7 mouse cellular contexts compared by ENCODE assay signal in genomic region chr16:50363443-50364188, GRCm38 (mm10).
DNase-seq lines count a peak whose midpoint lies in the region; ATAC-seq and TF ChIP-seq lines count a peak whose summit lies in the region.

No protein-coding gene starts in this region.

- peak overlapping the region; percentile 64 for H3K27ac ChIP-seq in CH12.LX (ENCODE audit: insufficient read depth, low read depth)
- peak overlapping the region; percentile 63 for H3K27ac ChIP-seq in embryonic fibroblast, embryonic 13.5 days (ENCODE audit: insufficient read depth, low read length)
- peak overlapping the region; percentile 79 for H3K27ac ChIP-seq in intestine, embryonic 16.5 days (ENCODE audit: low read length)

- TF ChIP-seq POLR2A in CH12.LX (IDR thresholded peaks at IDR 0.05; ENCODE audit: low read depth, low read length), result no peak
- 0 out of 2 replicates have a peak, but pooled peaks have one; percentile 16 for TF ChIP-seq POLR2A in embryonic fibroblast, embryonic 13.5 days (IDR thresholded peaks at IDR 0.05; ENCODE audit: low read depth, low read length)

- H3K9me3 ChIP-seq in CH12.LX (replicated peaks; ENCODE audit: low read length), result no peaks in the 10 kb centered on the region
- H3K9me3 ChIP-seq in intestine, embryonic 16.5 days (ENCODE audit: control insufficient read depth, low read length), result no peaks in the 10 kb centered on the region

- TF ChIP-seq CTCF in CH12.LX (conservative IDR thresholded peaks at IDR 0.05 in 1 of 2, IDR thresholded peaks at IDR 0.05 in 1 of 2; ENCODE audit: low read depth in 2 of 2, low read length in 2 of 2), result no peak
- TF ChIP-seq CTCF in embryonic fibroblast, embryonic 13.5 days (IDR thresholded peaks at IDR 0.05; ENCODE audit: borderline replicate concordance, insufficient read depth, low read length), result no peak

- no peak for DNase-seq in CH12.LX (ENCODE audit: extremely low read depth)
- no peak for DNase-seq in urinary bladder, postnatal 14 days (ENCODE audit: low spot score)
- DNase-seq in gastrocnemius, postnatal 4 days (ENCODE audit: low spot score in 2 of 2), result no peak

- ATAC-seq in CD4-positive, CD25-positive, alpha-beta regulatory T cell, adult 4 months, result peak; percentile 68
- ATAC-seq in intestine, embryonic 16.5 days, result peak; percentile 74
- peak; percentile 53; the same call in 1 of the 2 replicates for ATAC-seq in megakaryocyte, adult 5-6 weeks (ENCODE audit: poor library complexity, severe bottlenecking)

- TF ChIP-seq EP300 in CH12.LX (IDR thresholded peaks at IDR 0.05; ENCODE audit: low read length), result no peak

- peak overlapping the region; percentile 94 for H3K4me2 ChIP-seq in CH12.LX (ENCODE audit: insufficient read depth, low read depth, poor library complexity, severe bottlenecking)
- H3K4me2 ChIP-seq in intestine, embryonic 16.5 days (ENCODE audit: low read depth, low read length), result peak overlapping the region; percentile 51

- dilution Hi-C loops in CH12.LX (cut with MboI; ENCODE audit: extremely low pct_ligation_motif_present, extremely low pct_unique_long_range_greater_than_20kb, low sequenced_read_pairs), result no loop called here

- H3K36me3 ChIP-seq in CH12.LX (replicated peaks in 1 of 2; ENCODE audit: control insufficient read depth in 1 of 2, insufficient read depth in 1 of 2, low read length in 1 of 2), result peaks cover 0 to 8% of the 10 kb centered on the region in 2 experiments
- no peaks in the 10 kb centered on the region for H3K36me3 ChIP-seq in intestine, embryonic 16.5 days (ENCODE audit: control insufficient read depth, insufficient read depth, low read length)

- no peak for TF ChIP-seq RAD21 in CH12.LX (IDR thresholded peaks at IDR 0.05; ENCODE audit: low read depth, low read length)

- WGBS in intestine, embryonic 16.5 days, result 23% methylated on average over 17 of the region's 17 CpGs

- in situ Hi-C loops in CH12.LX (cut with MboI; ENCODE audit: low pct_ligation_motif_present, low pct_unique_long_range_greater_than_20kb, low sequenced_read_pairs), result no loop called here

- peaks cover 18% of the 10 kb centered on the region for H3K79me2 ChIP-seq in CH12.LX (replicated peaks; ENCODE audit: control insufficient read depth, extremely low read depth, insufficient read depth, poor library complexity, severe bottlenecking)

- peaks cover 8 to 55% of the 10 kb centered on the region in 2 experiments for H3K4me1 ChIP-seq in CH12.LX (ENCODE audit: control insufficient read depth in 1 of 2, insufficient read depth in 2 of 2)
- H3K4me1 ChIP-seq in embryonic fibroblast, embryonic 13.5 days (ENCODE audit: control insufficient read depth, insufficient read depth, low read length), result 0 out of 2 replicates have a peak, but pooled peaks cover 2% of the 10 kb centered on the region
- peaks cover 7% of the 10 kb centered on the region for H3K4me1 ChIP-seq in intestine, embryonic 16.5 days (ENCODE audit: control insufficient read depth, insufficient read depth, low read length)

- H3K27me3 ChIP-seq in CH12.LX (replicated peaks), result no peaks in the 10 kb centered on the region
- no peaks in the 10 kb centered on the region for H3K27me3 ChIP-seq in intestine, embryonic 16.5 days (replicated peaks; ENCODE audit: control insufficient read depth, insufficient read depth, low read length)

- peak overlapping the region; percentile 74 for H3K9ac ChIP-seq in CH12.LX (ENCODE audit: insufficient read depth, low read depth)
- H3K9ac ChIP-seq in intestine, embryonic 16.5 days (ENCODE audit: low read depth, low read length), result peak overlapping the region; percentile 37

- H3K4me3 ChIP-seq in CH12.LX (replicated peaks in 1 of 3; ENCODE audit: low read depth in 2 of 3, low read length in 2 of 3, poor library complexity in 1 of 3), result peak overlapping the region; percentile 47 to 68 (median 57)
- H3K4me3 ChIP-seq in embryonic fibroblast, embryonic 13.5 days (ENCODE audit: insufficient read depth, low read length), result peak overlapping the region; percentile 46
- peak overlapping the region; percentile 40 for H3K4me3 ChIP-seq in intestine, embryonic 16.5 days (ENCODE audit: low read length)

TF ChIP-seq in CH12.LX, 34 proteins besides CTCF, POLR2A, EP300 and RAD21:
- TF ChIP-seq CHD1 (IDR thresholded peaks at IDR 0.05; ENCODE audit: low read depth, low read length), result 0 out of 2 replicates have a peak, but pooled peaks have one; percentile 14
- peak; percentile 17; the same call in 1 of the 2 replicates for TF ChIP-seq MXI1 (IDR thresholded peaks at IDR 0.05; ENCODE audit: low read depth, low read length)
- no peak for TF ChIP-seq MEF2A (IDR thresholded peaks at IDR 0.05; ENCODE audit: borderline replicate concordance, low read depth, low read length)
- 0 out of 2 replicates have a peak, but pooled peaks have one; percentile 18 for TF ChIP-seq SIN3A (IDR thresholded peaks at IDR 0.05; ENCODE audit: low read length)
